Mouse (Mus musculus): ENCODE data around the gene Olfr1330. TPM values are rescaled to one million over a fixed set of nuclear protein-coding genes. Genes with fewer than 3 reads are reported as not detected.
A peak's percentile ranks its signal among the peaks of the same experiment; 100 is the strongest.
"Not testable (repeated sequence)": the region's sequence is repeated elsewhere in the genome, so short reads cannot be mapped to it uniquely, and the experiment has no call there.

The Olfr1330 gene
- total RNA-seq (2022) = not detected

- no peak for DNase-seq (ENCODE audit: low spot score)
Measured at GRCm38 (mm10) chr4:118888297-118888696, at the start of gene Olfr1330. Gene Olfr1330, plus strand, starts transcription at chr4:118888597.

DNA sequence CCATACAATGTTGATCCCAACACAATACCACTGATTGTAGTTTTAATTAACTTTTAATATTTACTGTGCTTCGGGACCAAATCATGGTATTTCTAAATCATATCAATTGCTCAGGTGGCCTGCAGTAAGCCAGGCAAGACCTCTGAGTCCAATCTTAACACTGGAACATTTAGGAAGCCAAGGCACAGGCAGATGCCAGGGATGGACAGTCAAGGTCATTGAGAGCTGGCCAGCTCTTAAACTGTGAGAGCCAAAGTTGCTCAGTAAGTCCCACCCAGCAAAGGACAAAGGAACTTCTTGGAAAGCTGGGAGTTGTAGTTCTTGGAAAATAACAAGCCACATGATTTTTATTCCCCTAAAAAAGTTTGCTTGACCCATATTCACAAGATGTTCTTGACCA is 26.6 kb upstream of the Olfr1330 start:
- no peak for DNase-seq (ENCODE audit: low spot score)

GRCm38 (mm10) chr4:118862704-118863103 is 25.7 kb upstream of the Olfr1330 start:
- DNase-seq (ENCODE audit: low spot score) = peak; percentile 8

- no peak for DNase-seq (ENCODE audit: low spot score)
Measured at GRCm38 (mm10) chr4:118864349-118864748, 24.0 kb upstream of the Olfr1330 start, which contains the start of gene Olfr1331. Gene Olfr1331, plus strand, starts transcription at chr4:118864649.

GRCm38 (mm10) chr4:118867566-118867965 is 20.8 kb upstream of the Olfr1330 start:
- peak; percentile 25 for DNase-seq (ENCODE audit: low spot score)

- no peak for DNase-seq (ENCODE audit: low spot score)
Measured at GRCm38 (mm10) chr4:118901981-118902380, 13.6 kb downstream of the Olfr1330 start.

- not testable (repeated sequence) for DNase-seq (ENCODE audit: low spot score)
Measured at GRCm38 (mm10) chr4:118917365-118917764, 29.0 kb downstream of the Olfr1330 start, which contains the start of gene Olfr1329. Gene Olfr1329, minus strand, starts transcription at chr4:118917465.

GRCm38 (mm10) chr4:118931326-118931725 is 42.9 kb downstream of the Olfr1330 start:
- not testable (repeated sequence) for DNase-seq (ENCODE audit: low spot score)

DNA sequence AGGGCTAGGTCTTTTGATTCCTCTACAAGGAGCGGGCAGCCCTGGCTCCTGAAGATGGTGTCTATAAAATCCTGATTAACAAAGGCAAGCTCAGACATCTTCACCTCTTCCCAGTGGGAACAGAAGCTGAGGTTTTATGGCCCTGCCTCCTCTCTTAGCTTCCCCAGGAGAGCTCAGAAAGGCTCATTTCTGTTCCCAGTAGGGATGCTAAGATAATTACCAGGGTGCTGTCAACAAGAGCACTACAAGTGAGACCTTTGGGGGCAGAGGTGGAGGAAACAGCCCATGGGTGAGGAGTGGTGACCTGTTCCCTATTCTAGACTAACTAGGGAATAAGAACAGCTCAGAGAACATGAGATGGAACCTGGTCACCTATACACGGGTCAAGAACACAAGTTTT is 50.1 kb downstream of the Olfr1330 start, which contains the start of gene Olfr1328:
Gene Olfr1328 (minus strand): TSS at position 101 of the 400 bp plus-strand sequence.
- no peak for DNase-seq (ENCODE audit: low spot score)

Other genes starting within 250 kb of the Olfr1330 start
- gene Olfr62, start 229.6 kb upstream of the Olfr1330 start, total RNA-seq (2022) = not detected
- not detected for gene Olfr1342, start 195.8 kb upstream of the Olfr1330 start, total RNA-seq (2022)
- not detected for gene Olfr1341, start 185.1 kb upstream of the Olfr1330 start, total RNA-seq (2022)
- not detected for gene Olfr1340, start 168.5 kb upstream of the Olfr1330 start, total RNA-seq (2022)
- not detected for gene Olfr1339, start 156.4 kb upstream of the Olfr1330 start, total RNA-seq (2022)
- not detected for gene Olfr1338, start 129.9 kb upstream of the Olfr1330 start, total RNA-seq (2022)
- gene Olfr1337, start 106.0 kb upstream of the Olfr1330 start, total RNA-seq (2022) = not detected
- not detected for gene Olfr1335, start 78.7 kb upstream of the Olfr1330 start, total RNA-seq (2022)
- not detected for gene Olfr1333, start 52.3 kb upstream of the Olfr1330 start, total RNA-seq (2022)
- not detected for gene Olfr1331, start 23.9 kb upstream of the Olfr1330 start, total RNA-seq (2022)
- gene Olfr1329, start 28.9 kb downstream of the Olfr1330 start, total RNA-seq (2022) = not detected
- not detected for gene Olfr1328, start 50.0 kb downstream of the Olfr1330 start, total RNA-seq (2022)
- under 1 TPM in 3 of 4 experiments, not detected in 1; 0.09 to 0.19 (median 0.17) TPM for gene Lao1, start 73.0 kb downstream of the Olfr1330 start, total RNA-seq (2022)
- gene Slc2a1, start 220.1 kb downstream of the Olfr1330 start, total RNA-seq (2022) = 10 to 100 TPM; 12.6 to 22.5 (median 14.9) TPM

Data from heart, adult 8-10 months (tissue).